Mouse (Mus musculus): ENCODE measurements at regions not wholly inside any gene's neighbourhood (a gene's known extent, or its start where the extent isn't known, plus 50 kb on each side); places are given as distances from the start of the nearest gene placed in this dataset.
"Not testable (repeated sequence)": the region's sequence is repeated elsewhere in the genome, so short reads cannot be mapped to it uniquely, and the experiment has no call there.

DNA sequence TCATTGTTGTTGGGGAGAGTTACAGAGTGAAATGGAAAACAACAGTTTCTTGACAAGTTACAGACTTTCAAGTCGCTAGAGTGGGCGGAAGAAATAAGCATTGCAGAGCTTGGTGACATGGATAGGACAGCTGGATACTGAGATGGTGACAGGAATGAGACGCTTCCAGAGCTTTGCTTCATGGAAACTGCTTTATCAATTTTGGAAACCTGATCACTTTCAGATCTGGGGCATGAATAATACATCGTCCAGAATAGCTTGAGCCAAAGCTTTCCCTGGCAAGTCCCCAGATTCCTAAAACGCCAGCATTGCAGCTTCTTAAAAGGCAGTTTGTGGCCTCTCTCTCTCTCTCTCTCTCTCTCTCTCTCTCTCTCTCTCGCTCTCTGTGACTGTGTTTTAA lies 207.9 kb upstream of the Pex5l start:
- ATAC-seq (ENCODE audit: low FRiP score) (no peak), DNase-seq (ENCODE audit: low spot score, missing footprints) (no peak)
- H3K4me3 ChIP-seq (ENCODE audit: low read depth, low read length), result no peak overlapping the region
- no peaks in the 10 kb centered on the region for H3K4me1 ChIP-seq (ENCODE audit: control insufficient read depth, insufficient read depth, low read length)
- 79% methylated on average over 6 of the region's 6 CpGs for WGBS
- no peaks in the 10 kb centered on the region for H3K36me3 ChIP-seq (ENCODE audit: control insufficient read depth, insufficient read depth, low read length)
- H3K27me3 ChIP-seq (ENCODE audit: control insufficient read depth, insufficient read depth, low read length), result no peaks in the 10 kb centered on the region
- no peak overlapping the region for H3K27ac ChIP-seq (ENCODE audit: low read depth, low read length)
- no peaks in the 10 kb centered on the region for H3K9me3 ChIP-seq (ENCODE audit: control insufficient read depth, low read length)
- H3K4me2 ChIP-seq, result no peak overlapping the region
- H3K9ac ChIP-seq (ENCODE audit: low read length), result no peak overlapping the region

DNA sequence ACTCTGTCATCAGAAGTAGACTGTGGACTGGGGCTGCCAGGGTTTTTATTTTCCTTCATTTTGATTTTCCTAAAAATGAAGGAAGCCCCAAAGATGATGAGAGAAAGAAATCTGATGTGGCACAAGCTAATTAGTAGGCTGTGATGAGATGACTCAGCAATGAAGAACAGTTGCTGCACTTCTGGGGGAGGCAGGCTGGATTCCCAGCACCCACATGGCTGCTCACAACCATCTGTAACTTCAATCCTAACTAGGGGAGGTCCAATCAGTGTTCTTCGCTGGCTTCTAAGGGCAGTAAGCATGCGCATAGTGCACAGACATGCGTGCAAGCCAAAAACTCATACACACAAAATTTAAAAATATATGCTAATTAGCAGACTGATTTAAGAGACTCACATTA lies 191.0 kb upstream of the Pex5l start:
- Histone ChIP-seq H3K9me3 (ENCODE audit: control insufficient read depth, low read length) (no peaks in the 10 kb centered on the region), H3K27me3 (ENCODE audit: control insufficient read depth, insufficient read depth, low read length) (no peaks in the 10 kb centered on the region), H3K9ac (ENCODE audit: low read length) (no peak overlapping the region), H3K4me1 (ENCODE audit: control insufficient read depth, insufficient read depth, low read length) (no peaks in the 10 kb centered on the region), H3K4me2 (no peak overlapping the region), H3K36me3 (ENCODE audit: control insufficient read depth, insufficient read depth, low read length) (no peaks in the 10 kb centered on the region), H3K4me3 (ENCODE audit: low read depth, low read length) (no peak overlapping the region), H3K27ac (ENCODE audit: low read depth, low read length) (no peak overlapping the region)
- no peak for DNase-seq (ENCODE audit: low spot score, missing footprints)
- no peak for ATAC-seq (ENCODE audit: low FRiP score)
- 89% methylated on average over 3 of the region's 3 CpGs for WGBS

DNA sequence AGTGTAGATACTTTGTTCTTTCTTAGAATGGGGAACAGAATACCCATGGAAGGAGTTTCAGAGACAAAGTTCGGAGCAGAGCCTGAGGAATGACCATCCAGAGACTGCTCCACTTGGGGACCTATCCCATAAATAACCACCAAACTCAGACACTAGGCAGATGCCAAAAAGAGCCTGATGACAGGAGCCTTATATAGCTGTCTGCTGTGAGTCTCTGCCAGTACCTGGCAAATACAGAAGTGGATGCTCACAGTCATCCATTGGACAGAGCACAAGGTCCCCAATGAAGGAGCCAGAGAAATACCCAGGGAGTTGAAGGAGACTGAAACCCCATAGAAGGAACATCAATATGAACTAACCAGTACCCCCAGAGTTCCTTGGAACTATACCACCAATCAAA lies 174.6 kb upstream of the Pex5l start:
- not testable (repeated sequence) for H3K27me3 ChIP-seq (ENCODE audit: control insufficient read depth, insufficient read depth, low read length); H3K4me3 ChIP-seq (ENCODE audit: low read depth, low read length); H3K4me1 ChIP-seq (ENCODE audit: control insufficient read depth, insufficient read depth, low read length); ATAC-seq (ENCODE audit: low FRiP score); H3K4me2 ChIP-seq; H3K9ac ChIP-seq (ENCODE audit: low read length); H3K9me3 ChIP-seq (ENCODE audit: control insufficient read depth, low read length); DNase-seq (ENCODE audit: low spot score, missing footprints); H3K36me3 ChIP-seq (ENCODE audit: control insufficient read depth, insufficient read depth, low read length); H3K27ac ChIP-seq (ENCODE audit: low read depth, low read length)
- 89% methylated on average over 1 of the region's 1 CpGs for WGBS

DNA sequence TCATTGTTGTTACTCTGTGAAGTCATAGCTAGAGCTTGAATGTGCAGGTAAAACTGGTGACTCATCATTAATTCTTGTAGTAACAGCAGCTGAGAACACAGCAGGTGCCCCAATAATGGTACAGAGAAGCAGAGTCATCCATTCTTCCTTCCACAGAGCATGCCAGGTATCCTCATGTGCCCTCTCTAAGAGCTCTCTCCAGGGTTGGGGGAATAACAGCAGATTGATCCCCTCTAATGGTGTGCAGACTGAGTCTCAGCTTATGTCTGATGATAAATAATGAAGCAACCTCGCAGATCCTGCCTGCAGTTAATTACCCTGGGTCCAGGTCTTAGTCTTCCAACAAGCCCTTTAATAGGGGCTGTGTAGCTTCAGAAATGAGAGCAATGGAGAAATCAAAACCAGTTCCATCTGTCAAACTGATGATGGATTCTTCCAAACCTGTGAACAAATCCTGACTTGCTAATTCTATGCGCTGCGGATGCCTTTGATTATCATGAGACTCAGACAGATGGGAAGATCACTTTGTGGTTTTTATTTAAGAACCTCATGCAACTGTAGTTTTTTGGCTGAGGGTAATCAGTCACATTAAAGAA lies 169.3 kb upstream of the Pex5l start:
- no peaks in the 10 kb centered on the region for H3K4me1 ChIP-seq (ENCODE audit: control insufficient read depth, insufficient read depth, low read length)

DNA sequence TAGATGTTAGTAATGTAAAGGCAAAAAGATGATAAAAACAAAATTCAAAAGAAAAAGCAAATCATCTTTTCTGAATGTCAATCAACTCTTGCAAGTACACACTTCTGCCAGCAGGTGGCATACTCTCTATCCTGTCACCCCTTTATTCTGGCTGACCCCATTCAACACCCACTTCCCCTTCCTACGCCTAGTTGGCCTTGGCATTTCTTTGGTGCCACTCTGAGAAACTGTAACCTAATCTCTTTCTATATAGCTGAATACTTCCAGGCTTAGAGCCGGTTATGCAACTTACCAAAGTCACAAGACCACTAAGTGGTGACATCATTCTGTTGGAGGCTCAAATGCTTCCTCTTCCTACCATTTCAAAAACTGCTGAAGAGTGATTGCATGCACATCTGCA lies 165.2 kb upstream of the Pex5l start:
- no peaks in the 10 kb centered on the region for H3K36me3 ChIP-seq (ENCODE audit: control insufficient read depth, insufficient read depth, low read length)
- DNase-seq (ENCODE audit: low spot score, missing footprints) (peak; percentile 86), ATAC-seq (ENCODE audit: low FRiP score) (no peak)
- no peak overlapping the region for H3K27ac ChIP-seq (ENCODE audit: low read depth, low read length)
- no peaks in the 10 kb centered on the region for H3K4me1 ChIP-seq (ENCODE audit: control insufficient read depth, insufficient read depth, low read length)
- H3K9ac ChIP-seq (ENCODE audit: low read length), result no peak overlapping the region
- H3K27me3 ChIP-seq (ENCODE audit: control insufficient read depth, insufficient read depth, low read length), result no peaks in the 10 kb centered on the region
- H3K4me3 ChIP-seq (ENCODE audit: low read depth, low read length), result no peak overlapping the region
- no peak overlapping the region for H3K4me2 ChIP-seq
- WGBS, result 53% methylated on average over 2 of the region's 2 CpGs
- no peaks in the 10 kb centered on the region for H3K9me3 ChIP-seq (ENCODE audit: control insufficient read depth, low read length)

More for the DNA sequence above, 169.3 kb upstream of the Pex5l start:
- no peak overlapping the region for H3K27ac ChIP-seq (ENCODE audit: low read depth, low read length)
- H3K9ac ChIP-seq (ENCODE audit: low read length), result no peak overlapping the region
- H3K4me3 ChIP-seq (ENCODE audit: low read depth, low read length), result no peak overlapping the region
- no peak for ATAC-seq (ENCODE audit: low FRiP score)
- H3K9me3 ChIP-seq (ENCODE audit: control insufficient read depth, low read length), result no peaks in the 10 kb centered on the region
- 90% methylated on average over 3 of the region's 3 CpGs for WGBS
- DNase-seq (ENCODE audit: low spot score, missing footprints), result no peak
- no peaks in the 10 kb centered on the region for H3K27me3 ChIP-seq (ENCODE audit: control insufficient read depth, insufficient read depth, low read length)
- no peaks in the 10 kb centered on the region for H3K36me3 ChIP-seq (ENCODE audit: control insufficient read depth, insufficient read depth, low read length)
- no peak overlapping the region for H3K4me2 ChIP-seq

DNA sequence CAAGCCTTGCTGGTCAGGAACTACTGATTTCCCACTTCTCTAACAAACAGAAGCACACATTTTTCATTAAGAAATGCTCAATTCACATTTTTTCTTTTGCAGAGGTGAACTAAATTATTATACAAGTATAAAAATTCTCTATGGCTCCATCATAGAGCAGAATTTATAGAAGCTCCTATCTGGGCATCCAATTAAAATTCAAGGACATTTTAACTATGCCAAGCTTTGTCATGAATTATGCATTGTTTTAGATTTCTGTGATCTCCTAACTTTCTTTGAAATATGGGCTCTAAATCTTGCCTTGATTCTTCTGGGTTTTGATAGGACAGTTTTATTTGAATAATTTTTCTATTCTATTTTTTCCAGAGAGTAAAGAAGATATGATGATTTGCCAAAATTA lies 163.1 kb upstream of the Pex5l start:
- no peak overlapping the region for H3K9ac ChIP-seq (ENCODE audit: low read length)
- no peaks in the 10 kb centered on the region for H3K9me3 ChIP-seq (ENCODE audit: control insufficient read depth, low read length)
- H3K4me1 ChIP-seq (ENCODE audit: control insufficient read depth, insufficient read depth, low read length), result no peaks in the 10 kb centered on the region
- no peak overlapping the region for H3K4me2 ChIP-seq
- ATAC-seq (ENCODE audit: low FRiP score) (no peak), DNase-seq (ENCODE audit: low spot score, missing footprints) (no peak)
- H3K36me3 ChIP-seq (ENCODE audit: control insufficient read depth, insufficient read depth, low read length), result no peaks in the 10 kb centered on the region
- H3K4me3 ChIP-seq (ENCODE audit: low read depth, low read length), result no peak overlapping the region
- H3K27me3 ChIP-seq (ENCODE audit: control insufficient read depth, insufficient read depth, low read length), result no peaks in the 10 kb centered on the region
- no peak overlapping the region for H3K27ac ChIP-seq (ENCODE audit: low read depth, low read length)

DNA sequence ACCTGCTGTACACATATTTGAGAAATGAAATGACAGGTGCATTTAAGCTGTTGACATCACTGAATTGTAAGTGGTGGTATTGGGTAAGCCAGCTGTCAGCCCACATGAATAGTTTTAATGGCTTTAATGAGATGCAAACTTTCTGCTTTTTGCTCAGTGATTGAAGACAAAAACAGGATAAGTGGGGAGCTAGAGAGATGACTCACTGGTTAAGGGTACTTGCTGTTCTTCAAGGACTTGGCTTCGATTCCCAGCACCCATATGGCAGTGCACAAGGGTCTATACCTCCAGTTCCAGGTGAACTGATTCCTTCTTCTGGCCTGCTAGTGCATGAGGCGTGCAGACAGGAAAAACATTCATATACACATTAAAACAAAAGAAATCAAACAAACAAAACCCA lies 162.7 kb upstream of the Pex5l start:
- no peak overlapping the region for H3K4me3 ChIP-seq (ENCODE audit: low read depth, low read length)
- no peaks in the 10 kb centered on the region for H3K36me3 ChIP-seq (ENCODE audit: control insufficient read depth, insufficient read depth, low read length)
- DNase-seq (ENCODE audit: low spot score, missing footprints) (no peak), ATAC-seq (ENCODE audit: low FRiP score) (no peak)
- 88% methylated on average over 2 of the region's 2 CpGs for WGBS
- H3K27me3 ChIP-seq (ENCODE audit: control insufficient read depth, insufficient read depth, low read length), result no peaks in the 10 kb centered on the region
- H3K4me2 ChIP-seq, result no peak overlapping the region
- no peak overlapping the region for H3K27ac ChIP-seq (ENCODE audit: low read depth, low read length)
- no peaks in the 10 kb centered on the region for H3K4me1 ChIP-seq (ENCODE audit: control insufficient read depth, insufficient read depth, low read length)
- no peaks in the 10 kb centered on the region for H3K9me3 ChIP-seq (ENCODE audit: control insufficient read depth, low read length)
- no peak overlapping the region for H3K9ac ChIP-seq (ENCODE audit: low read length)

DNA sequence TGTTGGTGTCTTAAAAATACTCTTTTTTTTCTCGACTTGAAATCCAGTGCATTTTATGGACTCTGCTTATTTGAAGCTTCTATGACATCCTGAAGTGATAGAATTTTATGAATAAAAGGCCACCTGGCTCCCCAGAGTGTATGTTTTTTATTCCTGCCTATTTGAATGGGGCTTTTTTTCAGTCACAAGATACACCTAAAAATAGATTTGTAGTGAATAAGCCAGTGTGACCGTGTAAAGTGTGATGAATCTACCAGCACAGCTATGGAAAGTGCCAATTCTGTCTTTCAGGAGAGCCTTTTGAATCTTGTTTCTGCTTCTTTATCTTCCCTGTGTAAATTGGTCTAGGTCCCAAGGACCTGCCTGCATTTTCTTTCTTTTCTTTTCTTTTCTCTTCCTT lies 119.8 kb upstream of the Pex5l start:
- no peak overlapping the region for H3K4me2 ChIP-seq
- WGBS, result 64% methylated on average over 2 of the region's 2 CpGs
- H3K9ac ChIP-seq (ENCODE audit: low read length), result no peak overlapping the region
- H3K4me3 ChIP-seq (ENCODE audit: low read depth, low read length), result no peak overlapping the region
- no peak for DNase-seq (ENCODE audit: low spot score, missing footprints)
- H3K27ac ChIP-seq (ENCODE audit: low read depth, low read length), result no peak overlapping the region
- no peaks in the 10 kb centered on the region for H3K36me3 ChIP-seq (ENCODE audit: control insufficient read depth, insufficient read depth, low read length)
- no peak for ATAC-seq (ENCODE audit: low FRiP score)
- H3K9me3 ChIP-seq (ENCODE audit: control insufficient read depth, low read length), result no peaks in the 10 kb centered on the region
- H3K27me3 ChIP-seq (ENCODE audit: control insufficient read depth, insufficient read depth, low read length), result no peaks in the 10 kb centered on the region
- H3K4me1 ChIP-seq (ENCODE audit: control insufficient read depth, insufficient read depth, low read length), result no peaks in the 10 kb centered on the region

DNA sequence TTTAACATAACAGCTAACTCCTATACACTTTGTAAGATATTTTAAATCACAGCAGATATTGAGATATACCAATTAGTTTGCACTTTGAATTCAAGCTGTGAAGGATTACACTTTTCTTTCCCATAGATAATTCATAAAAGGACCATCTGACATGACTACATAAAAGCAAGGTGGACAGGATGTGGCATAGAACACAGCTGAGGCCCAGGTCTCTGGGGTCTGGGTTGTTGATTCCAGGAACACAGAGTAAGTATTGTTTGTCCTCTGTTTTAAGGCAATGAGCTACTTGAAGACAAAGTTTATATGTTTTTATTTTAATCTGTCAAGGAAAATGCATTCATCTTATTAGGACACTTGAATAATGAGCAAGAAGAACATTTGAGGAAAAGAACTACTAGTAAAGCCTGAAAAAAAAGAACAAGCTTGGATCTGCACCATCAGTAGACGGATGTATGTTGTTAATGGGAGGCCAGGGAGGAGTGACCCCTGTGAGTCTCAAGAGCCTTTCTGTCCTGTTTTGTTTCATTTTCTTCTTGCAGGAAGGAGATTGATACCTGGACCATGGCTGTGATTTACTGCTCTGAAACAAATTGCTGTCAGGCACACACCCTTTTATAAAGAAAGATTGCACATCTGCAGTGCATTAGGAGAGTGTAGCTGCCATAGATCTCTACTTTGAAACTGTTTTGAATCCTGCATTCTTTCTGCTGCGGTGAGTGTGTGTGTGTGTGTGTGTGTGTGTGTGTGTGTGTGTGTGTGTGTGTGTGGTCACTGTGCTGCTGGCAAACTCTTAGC lies 76.4 kb upstream of the Pex5l start:
- no peak overlapping the region; the same call in 1 of the 2 replicates for H3K27ac ChIP-seq (ENCODE audit: low read depth, low read length)
- no peak overlapping the region for H3K4me3 ChIP-seq (ENCODE audit: low read depth, low read length)
- peak; percentile 81 for DNase-seq (ENCODE audit: low spot score, missing footprints)
- no peak overlapping the region for H3K9ac ChIP-seq (ENCODE audit: low read length)
- WGBS, result 67% methylated on average over 2 of the region's 2 CpGs
- no peaks in the 10 kb centered on the region for H3K9me3 ChIP-seq (ENCODE audit: control insufficient read depth, low read length)
- no peak overlapping the region for H3K4me2 ChIP-seq
- H3K4me1 ChIP-seq (ENCODE audit: control insufficient read depth, insufficient read depth, low read length), result no peaks in the 10 kb centered on the region
- ATAC-seq (ENCODE audit: low FRiP score), result peak; percentile 71
- no peaks in the 10 kb centered on the region for H3K27me3 ChIP-seq (ENCODE audit: control insufficient read depth, insufficient read depth, low read length)
- H3K36me3 ChIP-seq (ENCODE audit: control insufficient read depth, insufficient read depth, low read length), result no peaks in the 10 kb centered on the region

Data from midbrain, embryonic 11.5 days (tissue).